Mouse (Mus musculus) erythroblast, embryonic 14.5 days (primary cell): ENCODE measurements around the gene Chmp6.

Source experiments
- GATA1 ChIP-seq: IDR thresholded peaks from 2 replicates; pipeline ENCODE4 v1.6.1; 2012; ENCODE audit warnings: low read length, inconsistent platforms, mixed read lengths
- TAL1 ChIP-seq: IDR thresholded peaks from 3 replicates; pipeline ENCODE4 v1.6.1; 2012; ENCODE audit warnings: low read length, inconsistent platforms, mixed read lengths

GRCm38 (mm10) chr11:119868138-119868537, 45.1 kb upstream of the Chmp6 start:
- TF ChIP-seq GATA1 (no peak), TAL1 (no peak)
